10 mouse cellular contexts compared by ENCODE assay signal in the genomic region with DNA sequence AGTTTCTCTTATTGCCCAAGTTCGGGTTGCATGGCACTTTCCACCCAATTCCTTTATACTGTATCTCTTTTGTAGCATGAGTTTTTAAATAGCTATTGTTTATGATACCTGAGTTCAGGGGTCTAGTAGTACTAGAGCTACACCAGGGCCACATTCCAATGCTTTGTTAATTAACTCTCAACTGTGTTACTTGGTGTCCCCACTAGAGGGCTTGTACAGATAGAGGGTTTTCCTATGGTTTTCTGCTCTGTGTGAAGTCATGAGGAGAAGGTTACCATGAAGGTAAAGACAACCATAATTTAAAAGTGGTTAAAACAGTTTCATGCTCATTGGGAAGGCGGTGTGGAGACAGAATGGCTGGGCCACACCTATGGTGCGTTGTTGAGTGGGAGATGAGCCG.
DNase-seq lines count a peak whose midpoint lies in the region; ATAC-seq and TF ChIP-seq lines count a peak whose summit lies in the region.
"Had no signal": no experiment of that assay in that cellular context is flagged by ENCODE, and none has a peak within 500 bp of the region (broad histone marks: within the 10 kb centered on the region; RNA-seq: fewer than 3 reads in every experiment).

No protein-coding gene starts in this region.

- DNase-seq in 3T3-L1 (ENCODE audit: low read depth, low spot score) = peak; percentile 66
- no peak for DNase-seq in G1E (ENCODE audit: low spot score)
- no peak for DNase-seq in adrenal gland, adult 8-10 months
- no peak for DNase-seq in c-Kit-positive CD71-positive TER-119-positive erythroid progenitor cells, embryonic 14.5 days (ENCODE audit: low spot score)
- no peak for DNase-seq in gastrocnemius, adult 18-20 months (ENCODE audit: low spot score)
- DNase-seq: right cerebral cortex, adult 18-20 months had no signal

- peak; percentile 69 for TF ChIP-seq CTCF in intestine, postnatal 0 days (IDR thresholded peaks at IDR 0.05; ENCODE audit: low read depth)
- no peak; the same call in 1 of the 2 replicates for TF ChIP-seq CTCF in G1E (IDR thresholded peaks at IDR 0.05; ENCODE audit: low read depth, low read length)

- H3K27ac ChIP-seq in intestine, postnatal 0 days (ENCODE audit: low read depth, low read length) = no peak overlapping the region
- H3K27ac ChIP-seq in intestine, embryonic 15.5 days = no peak overlapping the region
- H3K27ac ChIP-seq: forebrain, embryonic 13.5 days had no signal

- H3K9me3 ChIP-seq in intestine, postnatal 0 days (ENCODE audit: control insufficient read depth) = no peaks in the 10 kb centered on the region
- H3K9me3 ChIP-seq in intestine, embryonic 15.5 days = no peaks in the 10 kb centered on the region
- no peaks in the 10 kb centered on the region for H3K9me3 ChIP-seq in G1E (replicated peaks)
- H3K9me3 ChIP-seq: forebrain, embryonic 13.5 days had no signal

- H3K4me2 ChIP-seq in intestine, postnatal 0 days (replicated peaks; ENCODE audit: low read depth) = no peak overlapping the region
- no peak overlapping the region for H3K4me2 ChIP-seq in intestine, embryonic 15.5 days (replicated peaks)
- H3K4me2 ChIP-seq: forebrain, embryonic 13.5 days had no signal

- H3K36me3 ChIP-seq in intestine, postnatal 0 days (ENCODE audit: control insufficient read depth, insufficient read depth) = no peaks in the 10 kb centered on the region
- H3K36me3 ChIP-seq in intestine, embryonic 15.5 days = no peaks in the 10 kb centered on the region
- H3K36me3 ChIP-seq in G1E (replicated peaks) = no peaks in the 10 kb centered on the region

- H3K27me3 ChIP-seq in intestine, postnatal 0 days (replicated peaks; ENCODE audit: control insufficient read depth, insufficient read depth, low read length) = no peaks in the 10 kb centered on the region
- no peaks in the 10 kb centered on the region for H3K27me3 ChIP-seq in intestine, embryonic 15.5 days (replicated peaks)
- H3K27me3 ChIP-seq in G1E (ENCODE audit: insufficient read depth, low read length) = no peaks in the 10 kb centered on the region
- H3K27me3 ChIP-seq: forebrain, embryonic 13.5 days had no signal

- 85% methylated on average over 4 of the region's 4 CpGs for WGBS in intestine, postnatal 0 days
- 80% methylated on average over 4 of the region's 4 CpGs for WGBS in intestine, embryonic 15.5 days

- no peak overlapping the region for H3K4me3 ChIP-seq in intestine, postnatal 0 days (ENCODE audit: low read depth, low read length)
- H3K4me3 ChIP-seq in intestine, embryonic 15.5 days (replicated peaks) = no peak overlapping the region
- H3K4me3 ChIP-seq in G1E (ENCODE audit: low read depth, low read length) = no peak overlapping the region
- H3K4me3 ChIP-seq: forebrain, embryonic 13.5 days had no signal

- no peak for ATAC-seq in intestine, postnatal 0 days
- ATAC-seq in intestine, embryonic 15.5 days = no peak
- ATAC-seq in G1E (ENCODE audit: extremely low read depth, insufficient number of reproducible peaks, low FRiP score, poor library complexity, severe bottlenecking) = peak; percentile 45; the same call in 1 of the 2 replicates
- peak; percentile 51 to 69; a peak in 3 of 4 replicates for ATAC-seq in hematopoietic stem cell, adult 5-6 weeks (replicated peaks in 1 of 2; ENCODE audit: insufficient read depth in 1 of 2, low FRiP score in 2 of 2, low TSS enrichment in 1 of 2, low read depth in 1 of 2, poor library complexity in 2 of 2, severe bottlenecking in 2 of 2)
- ATAC-seq: forebrain, embryonic 13.5 days had no signal

- H3K4me1 ChIP-seq in intestine, postnatal 0 days (replicated peaks; ENCODE audit: control insufficient read depth, insufficient read depth, low read length) = no peaks in the 10 kb centered on the region
- H3K4me1 ChIP-seq in intestine, embryonic 15.5 days (replicated peaks) = no peaks in the 10 kb centered on the region
- peaks cover 8% of the 10 kb centered on the region; the same call in 1 of the 2 replicates for H3K4me1 ChIP-seq in G1E (ENCODE audit: insufficient read depth, low read depth, low read length)
- H3K4me1 ChIP-seq: forebrain, embryonic 13.5 days had no signal

- H3K9ac ChIP-seq in intestine, postnatal 0 days (ENCODE audit: low read depth, low read length) = no peak overlapping the region
- no peak overlapping the region for H3K9ac ChIP-seq in intestine, embryonic 15.5 days
- H3K9ac ChIP-seq: forebrain, embryonic 13.5 days had no signal

Comparison
In these comparisons a context has a peak if more than half of its experiments do, and no peak if none do; other contexts are left out.
1. ATAC-seq: peak in G1E (single experiment) and hematopoietic stem cell, adult 5-6 weeks (2 of 2); none in intestine, postnatal 0 days (single experiment) and intestine, embryonic 15.5 days (single experiment).